Comparison of ENCODE assay signal across 9 mouse cellular contexts in the genomic region with DNA sequence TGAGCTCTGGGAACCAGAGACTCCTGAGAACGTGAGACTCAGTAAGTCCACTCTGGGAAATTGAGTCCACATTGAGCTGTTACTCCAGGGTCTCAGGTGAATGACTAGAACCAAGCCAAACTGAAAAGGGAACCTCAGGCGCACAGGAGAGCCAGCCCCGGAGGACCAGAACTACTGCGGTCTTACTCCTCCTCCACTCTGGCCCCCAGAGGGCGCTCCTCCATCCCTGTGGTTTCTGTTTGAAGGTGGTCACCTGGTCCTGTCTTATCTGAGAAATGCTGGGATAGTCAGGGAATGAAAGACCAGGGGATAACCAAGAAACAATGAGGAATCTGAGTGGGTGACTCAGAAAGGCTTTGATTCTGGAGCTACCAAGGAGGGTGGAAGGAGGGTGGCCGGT. TPM values are rescaled to one million over a fixed set of nuclear protein-coding genes. Genes with fewer than 3 reads are reported as not detected.
DNase-seq lines count a peak whose midpoint lies in the region; ATAC-seq and TF ChIP-seq lines count a peak whose summit lies in the region.
"Had no signal": no experiment of that assay in that cellular context is flagged by ENCODE, and none has a peak within 500 bp of the region (broad histone marks: within the 10 kb centered on the region; RNA-seq: fewer than 3 reads in every experiment).

No protein-coding gene starts in this region.

- H3K36me3 ChIP-seq in intestine, embryonic 14.5 days (ENCODE audit: control insufficient read depth, insufficient read depth, low read length), result no peaks in the 10 kb centered on the region
- no peaks in the 10 kb centered on the region for H3K36me3 ChIP-seq in intestine, embryonic 16.5 days (ENCODE audit: control insufficient read depth, insufficient read depth, low read length)
- H3K36me3 ChIP-seq in lung, postnatal 0 days (ENCODE audit: insufficient read depth, low read length), result no peaks in the 10 kb centered on the region
- H3K36me3 ChIP-seq in small intestine, adult 2 months (ENCODE audit: control insufficient read depth, insufficient read depth, low read length), result no peaks in the 10 kb centered on the region

- no peak overlapping the region for H3K4me2 ChIP-seq in intestine, embryonic 14.5 days (ENCODE audit: low read length)
- no peak overlapping the region for H3K4me2 ChIP-seq in intestine, embryonic 16.5 days (ENCODE audit: low read depth, low read length)
- H3K4me2 ChIP-seq in lung, postnatal 0 days (replicated peaks; ENCODE audit: low read depth, low read length), result no peak overlapping the region

- no peaks in the 10 kb centered on the region for H3K9me3 ChIP-seq in intestine, embryonic 14.5 days (ENCODE audit: control insufficient read depth, low read length)
- H3K9me3 ChIP-seq in intestine, embryonic 16.5 days (ENCODE audit: control insufficient read depth, low read length), result no peaks in the 10 kb centered on the region
- H3K9me3 ChIP-seq in lung, postnatal 0 days (ENCODE audit: low read length), result no peaks in the 10 kb centered on the region

- H3K27me3 ChIP-seq in intestine, embryonic 14.5 days (replicated peaks; ENCODE audit: control insufficient read depth, insufficient read depth, low read length), result peaks cover 29% of the 10 kb centered on the region
- peaks cover 18% of the 10 kb centered on the region for H3K27me3 ChIP-seq in intestine, embryonic 16.5 days (replicated peaks; ENCODE audit: control insufficient read depth, insufficient read depth, low read length)
- H3K27me3 ChIP-seq in lung, postnatal 0 days (replicated peaks; ENCODE audit: insufficient read depth, low read length), result no peaks in the 10 kb centered on the region
- peaks cover 9% of the 10 kb centered on the region for H3K27me3 ChIP-seq in small intestine, adult 2 months (ENCODE audit: control insufficient read depth, insufficient read depth, low read length)

- TF ChIP-seq EP300 in lung, postnatal 0 days (IDR thresholded peaks at IDR 0.05), result 0 out of 2 replicates have a peak, but pooled peaks have one; percentile 11

- DNase-seq in intestine, embryonic 14.5 days (ENCODE audit: low spot score), result peak; percentile 76
- peak; percentile 81 to 91 for DNase-seq in adrenal gland, adult (ENCODE audit: inconsistent age in 2 of 2, low spot score in 1 of 2)
- peak; percentile 43 for DNase-seq in forelimb bud, embryonic 11.5 days (ENCODE audit: low read depth, low spot score)
- DNase-seq in large intestine, adult 2 months (ENCODE audit: low read depth, low spot score), result peak; percentile 33
- peak; percentile 68 for DNase-seq in lung, postnatal 0 days (ENCODE audit: low spot score)

- WGBS in intestine, embryonic 14.5 days, result 18% methylated on average over 6 of the region's 6 CpGs
- whole genome bisulfite sequencing in intestine, embryonic 16.5 days, result 20% methylated on average over 6 of the region's 6 CpGs
- 23% methylated on average over 6 of the region's 6 CpGs for WGBS in large intestine, adult 2 months
- 9% methylated on average over 6 of the region's 6 CpGs for WGBS in lung, postnatal 0 days
- WGBS in small intestine, adult 2 months, result 16% methylated on average over 6 of the region's 6 CpGs

- H3K4me1 ChIP-seq in intestine, embryonic 14.5 days (replicated peaks; ENCODE audit: control insufficient read depth, insufficient read depth, low read length), result peaks cover 8% of the 10 kb centered on the region; the same call in 1 of the 2 replicates
- H3K4me1 ChIP-seq in intestine, embryonic 16.5 days (ENCODE audit: control insufficient read depth, insufficient read depth, low read length), result peaks cover 16% of the 10 kb centered on the region
- peaks cover 4% of the 10 kb centered on the region; the same call in 1 of the 2 replicates for H3K4me1 ChIP-seq in lung, postnatal 0 days (ENCODE audit: insufficient read depth, low read depth, low read length)
- H3K4me1 ChIP-seq in small intestine, adult 2 months (ENCODE audit: control insufficient read depth, insufficient read depth, insufficient read length, low read length), result peaks cover 8% of the 10 kb centered on the region

- no peak for TF ChIP-seq POLR2A in small intestine, adult 2 months (IDR thresholded peaks at IDR 0.05; ENCODE audit: low read depth, low read length)

- H3K9ac ChIP-seq in intestine, embryonic 14.5 days (ENCODE audit: low read length), result no peak overlapping the region
- H3K9ac ChIP-seq in intestine, embryonic 16.5 days (ENCODE audit: low read depth, low read length), result no peak overlapping the region
- no peak overlapping the region for H3K9ac ChIP-seq in lung, postnatal 0 days (replicated peaks; ENCODE audit: low read depth)

- no peak for ATAC-seq in intestine, embryonic 14.5 days (replicated peaks; ENCODE audit: low FRiP score, low TSS enrichment, low read depth)
- ATAC-seq in intestine, embryonic 16.5 days, result no peak
- no peak for ATAC-seq in lung, postnatal 0 days
- ATAC-seq in activated CD4-positive, CD25-positive, alpha-beta regulatory T cell, adult 4 months, result no peak

- peak; percentile 82 for TF ChIP-seq CTCF in lung, postnatal 0 days (IDR thresholded peaks at IDR 0.05)
- peak; percentile 83; the same call in 1 of the 2 replicates for TF ChIP-seq CTCF in small intestine, adult 2 months (IDR thresholded peaks at IDR 0.05; ENCODE audit: extremely low read depth, insufficient read length, insufficient replicate concordance, low read depth, low read length)

- no peak overlapping the region for H3K27ac ChIP-seq in intestine, embryonic 14.5 days (ENCODE audit: low read depth)
- no peak overlapping the region for H3K27ac ChIP-seq in intestine, embryonic 16.5 days (ENCODE audit: low read length)
- H3K27ac ChIP-seq in lung, postnatal 0 days (ENCODE audit: low read length), result no peak overlapping the region
- H3K27ac ChIP-seq in small intestine, adult 2 months (ENCODE audit: insufficient read depth, low read depth, low read length), result no peak overlapping the region

- H3K4me3 ChIP-seq in intestine, embryonic 14.5 days (ENCODE audit: low read depth, low read length), result no peak overlapping the region
- H3K4me3 ChIP-seq in intestine, embryonic 16.5 days (ENCODE audit: low read length), result no peak overlapping the region
- H3K4me3 ChIP-seq in lung, postnatal 0 days (ENCODE audit: low read depth, low read length), result no peak overlapping the region
- H3K4me3 ChIP-seq in small intestine, adult 2 months (ENCODE audit: low read depth, low read length), result no peak overlapping the region
- H3K4me3 ChIP-seq: erythroblast, embryonic 14.5 days had no signal

RNA-seq across cellular contexts. Expression of gene Pde8a, which starts 4.5 kb away (rescaled TPM):
- 3.1 and 3.7 TPM in 2 replicates for polyA plus RNA-seq in intestine, embryonic 14.5 days (2014; fragmentation: Nextera tagmentation; extraction: Ambion mirVana)
- 1.4 and 1.6 TPM in 2 replicates for polyA plus RNA-seq in intestine, embryonic 16.5 days (2015; fragmentation: Nextera tagmentation; extraction: Ambion mirVana)
- polyA plus RNA-seq in large intestine, adult 2 months (2012; rRNA removed), result 3.3 and 3.4 TPM in 2 replicates
- 6.1 and 6.5 TPM in 2 replicates for polyA plus RNA-seq in lung, postnatal 0 days (2015; fragmentation: Nextera tagmentation; extraction: Ambion mirVana)
- polyA plus RNA-seq in small intestine, adult 2 months (2012; rRNA removed), result 3.2 and 3.5 TPM in 2 replicates
- polyA plus RNA-seq in activated CD4-positive, CD25-positive, alpha-beta regulatory T cell, adult 4 months (2017; shearing (Covaris generic)), result 1 to 10 TPM; 1.1 to 2.3 TPM
- polyA plus RNA-seq: erythroblast, embryonic 14.5 days had no signal

Comparison
In these comparisons a context has a peak if more than half of its experiments do, and no peak if none do; other contexts are left out.
1. DNase-seq: peak in every context shown above with its lines; median percentile 86 in adrenal gland, adult; 76 in intestine, embryonic 14.5 days; 68 in lung, postnatal 0 days; 43 in forelimb bud, embryonic 11.5 days; 33 in large intestine, adult 2 months.